Mouse (Mus musculus): ENCODE measurements around the gene Insyn1. TPM values are rescaled to one million over a fixed set of nuclear protein-coding genes. Genes with fewer than 3 reads are reported as not detected.
A peak's percentile ranks its signal among the peaks of the same experiment; 100 is the strongest.

Insyn1 gene
- polyA plus RNA-seq, 1 experiment from 2014 or later, result 5.5 TPM

GRCm38 (mm10) chr9:58517866-58518750 lies 29.7 kb downstream of the Insyn1 start:
- H3K4me1 ChIP-seq (replicated peaks), result peaks cover 43% of the 10 kb centered on the region
- peak overlapping the region; percentile 76 for H3K27ac ChIP-seq
- no peaks in the 10 kb centered on the region for H3K9me3 ChIP-seq
- no peak for ATAC-seq (ENCODE audit: insufficient number of reproducible peaks, insufficient read depth, low FRiP score, low TSS enrichment, low read depth)
- H3K36me3 ChIP-seq, result no peaks in the 10 kb centered on the region
- H3K27me3 ChIP-seq, result no peaks in the 10 kb centered on the region
- 25% methylated on average over 9 of the region's 9 CpGs for WGBS
- H3K9ac ChIP-seq (replicated peaks), result no peak overlapping the region
- no peak overlapping the region for H3K4me2 ChIP-seq
- no peak overlapping the region for H3K4me3 ChIP-seq (replicated peaks)

GRCm38 (mm10) chr9:58519953-58520352 lies 31.6 kb downstream of the Insyn1 start:
- 81% methylated on average over 3 of the region's 3 CpGs for WGBS
- Histone ChIP-seq H3K4me1 (replicated peaks) (peaks cover 33% of the 10 kb centered on the region), H3K9me3 (no peaks in the 10 kb centered on the region), H3K4me2 (no peak overlapping the region), H3K9ac (replicated peaks) (no peak overlapping the region), H3K36me3 (peaks cover 11% of the 10 kb centered on the region), H3K27me3 (no peaks in the 10 kb centered on the region), H3K4me3 (replicated peaks) (no peak overlapping the region), H3K27ac (no peak overlapping the region)
- no peak for ATAC-seq (ENCODE audit: insufficient number of reproducible peaks, insufficient read depth, low FRiP score, low TSS enrichment, low read depth)

GRCm38 (mm10) chr9:58520816-58521581 lies 32.6 kb downstream of the Insyn1 start:
- no peak overlapping the region for H3K4me2 ChIP-seq
- H3K27me3 ChIP-seq, result no peaks in the 10 kb centered on the region
- no peak overlapping the region for H3K4me3 ChIP-seq (replicated peaks)
- ATAC-seq (ENCODE audit: insufficient number of reproducible peaks, insufficient read depth, low FRiP score, low TSS enrichment, low read depth), result no peak
- WGBS, result 60% methylated on average over 5 of the region's 5 CpGs
- peaks cover 33% of the 10 kb centered on the region for H3K4me1 ChIP-seq (replicated peaks)
- H3K9me3 ChIP-seq, result no peaks in the 10 kb centered on the region
- H3K27ac ChIP-seq, result no peak overlapping the region
- peaks cover 21% of the 10 kb centered on the region for H3K36me3 ChIP-seq
- no peak overlapping the region for H3K9ac ChIP-seq (replicated peaks)

GRCm38 (mm10) chr9:58521883-58522423 lies 33.5 kb downstream of the Insyn1 start:
- no peak for ATAC-seq (ENCODE audit: insufficient number of reproducible peaks, insufficient read depth, low FRiP score, low TSS enrichment, low read depth)
- no peak overlapping the region for H3K27ac ChIP-seq
- no peak overlapping the region for H3K9ac ChIP-seq (replicated peaks)
- no peak overlapping the region for H3K4me3 ChIP-seq (replicated peaks)
- no peak overlapping the region for H3K4me2 ChIP-seq
- H3K27me3 ChIP-seq, result no peaks in the 10 kb centered on the region
- H3K4me1 ChIP-seq (replicated peaks), result peaks cover 33% of the 10 kb centered on the region
- H3K36me3 ChIP-seq, result peaks cover 31% of the 10 kb centered on the region
- WGBS, result 60% methylated on average over 4 of the region's 4 CpGs
- no peaks in the 10 kb centered on the region for H3K9me3 ChIP-seq

GRCm38 (mm10) chr9:58525108-58525507 lies 36.7 kb downstream of the Insyn1 start:
- no peak for ATAC-seq (ENCODE audit: insufficient number of reproducible peaks, insufficient read depth, low FRiP score, low TSS enrichment, low read depth)
- Histone ChIP-seq H3K27me3 (no peaks in the 10 kb centered on the region), H3K27ac (no peak overlapping the region), H3K4me2 (no peak overlapping the region), H3K9ac (replicated peaks) (no peak overlapping the region), H3K36me3 (peaks cover 60% of the 10 kb centered on the region), H3K4me3 (replicated peaks) (no peak overlapping the region), H3K4me1 (replicated peaks) (peaks cover 21% of the 10 kb centered on the region; the same call in 1 of the 2 replicates), H3K9me3 (no peaks in the 10 kb centered on the region)
- WGBS, result 90% methylated on average over 4 of the region's 4 CpGs

- Histone ChIP-seq H3K27ac (no peak overlapping the region), H3K36me3 (peaks cover 86% of the 10 kb centered on the region), H3K4me3 (replicated peaks) (no peak overlapping the region), H3K4me1 (replicated peaks) (0 out of 2 replicates have a peak, but pooled peaks cover 8% of the 10 kb centered on the region), H3K9me3 (no peaks in the 10 kb centered on the region), H3K4me2 (no peak overlapping the region), H3K9ac (replicated peaks) (no peak overlapping the region), H3K27me3 (no peaks in the 10 kb centered on the region)
- WGBS, result 24% methylated on average over 4 of the region's 4 CpGs
- ATAC-seq (ENCODE audit: insufficient number of reproducible peaks, insufficient read depth, low FRiP score, low TSS enrichment, low read depth), result no peak
These were observed 39.4 kb downstream of the Insyn1 start for GRCm38 (mm10) chr9:58527841-58528240.

- Histone ChIP-seq H3K27ac (no peak overlapping the region), H3K4me1 (replicated peaks) (0 out of 2 replicates have a peak, but pooled peaks cover 8% of the 10 kb centered on the region), H3K27me3 (no peaks in the 10 kb centered on the region), H3K4me2 (no peak overlapping the region), H3K9ac (replicated peaks) (no peak overlapping the region), H3K36me3 (peaks cover 94% of the 10 kb centered on the region), H3K4me3 (replicated peaks) (no peak overlapping the region), H3K9me3 (no peaks in the 10 kb centered on the region)
- 87% methylated on average over 13 of the region's 13 CpGs for WGBS
- no peak for ATAC-seq (ENCODE audit: insufficient number of reproducible peaks, insufficient read depth, low FRiP score, low TSS enrichment, low read depth)
These were observed 42.0 kb downstream of the Insyn1 start for GRCm38 (mm10) chr9:58530407-58530806.

- H3K27me3 ChIP-seq, result no peaks in the 10 kb centered on the region
- ATAC-seq (ENCODE audit: insufficient number of reproducible peaks, insufficient read depth, low FRiP score, low TSS enrichment, low read depth), result no peak
- no peak overlapping the region for H3K4me3 ChIP-seq (replicated peaks)
- peaks cover 94% of the 10 kb centered on the region for H3K36me3 ChIP-seq
- no peaks in the 10 kb centered on the region for H3K9me3 ChIP-seq
- 92% methylated on average over 4 of the region's 4 CpGs for WGBS
- H3K27ac ChIP-seq, result no peak overlapping the region
- H3K4me2 ChIP-seq, result no peak overlapping the region
- H3K9ac ChIP-seq (replicated peaks), result no peak overlapping the region
- 0 out of 2 replicates have a peak, but pooled peaks cover 8% of the 10 kb centered on the region for H3K4me1 ChIP-seq (replicated peaks)
These were observed 43.8 kb downstream of the Insyn1 start for GRCm38 (mm10) chr9:58532236-58532635.

GRCm38 (mm10) chr9:58533322-58533721 lies 44.9 kb downstream of the Insyn1 start:
- H3K4me2 ChIP-seq, result no peak overlapping the region
- no peak overlapping the region for H3K9ac ChIP-seq (replicated peaks)
- ATAC-seq (ENCODE audit: insufficient number of reproducible peaks, insufficient read depth, low FRiP score, low TSS enrichment, low read depth), result no peak
- H3K27ac ChIP-seq, result no peak overlapping the region
- H3K36me3 ChIP-seq, result peaks cover 92% of the 10 kb centered on the region
- no peaks in the 10 kb centered on the region for H3K27me3 ChIP-seq
- whole genome bisulfite sequencing, result 84% methylated on average over 6 of the region's 6 CpGs
- H3K9me3 ChIP-seq, result no peaks in the 10 kb centered on the region
- no peak overlapping the region for H3K4me3 ChIP-seq (replicated peaks)
- H3K4me1 ChIP-seq (replicated peaks), result 0 out of 2 replicates have a peak, but pooled peaks cover 3% of the 10 kb centered on the region

- H3K4me3 ChIP-seq (replicated peaks), result no peak overlapping the region
- ATAC-seq (ENCODE audit: insufficient number of reproducible peaks, insufficient read depth, low FRiP score, low TSS enrichment, low read depth), result no peak
These were observed 46.4 kb downstream of the Insyn1 start for GRCm38 (mm10) chr9:58534766-58535165.

More at GRCm38 (mm10) chr9:58534766-58535165, 46.4 kb downstream of the Insyn1 start:
- Histone ChIP-seq H3K9me3 (no peaks in the 10 kb centered on the region), H3K4me2 (no peak overlapping the region), H3K4me1 (replicated peaks) (no peaks in the 10 kb centered on the region), H3K36me3 (peaks cover 86% of the 10 kb centered on the region), H3K27ac (no peak overlapping the region), H3K9ac (replicated peaks) (no peak overlapping the region), H3K27me3 (no peaks in the 10 kb centered on the region)
- 30% methylated on average over 1 of the region's 1 CpGs for WGBS

Measured in limb, embryonic 12.5 days (tissue).